Mouse (Mus musculus) ES-E14 (cell line): ENCODE measurements around the gene Cdc7. TPM values are rescaled to one million over a fixed set of nuclear protein-coding genes. Genes with fewer than 3 reads are reported as not detected.

Experiments used
- DNase-seq: peaks from one replicate; pipeline ENCODE4 v3.0.0-alpha.2; 2013; ENCODE audit warnings: low read depth, low spot score
- H3K27ac ChIP-seq: 2 replicates; pipeline ENCODE4 v1.5.1; 2012; ENCODE audit warnings: low read depth, mild to moderate bottlenecking, low read length, moderate library complexity, mixed read lengths; ENCODE audit not compliant: poor library complexity, insufficient read depth, severe bottlenecking
- H3K36me3 ChIP-seq: 2 replicates; pipeline ENCODE4 v1.6.1; 2012; ENCODE audit warnings: mild to moderate bottlenecking, low read length, moderate library complexity, mixed read lengths; ENCODE audit not compliant: control insufficient read depth, poor library complexity, insufficient read depth, severe bottlenecking
- H3K4me1 ChIP-seq, 2 experiments: fragments of 150-350 bp in 1 of 2; sonication (generic) in 1 of 2; 2 replicates each; pipeline ENCODE4 v1.6.1; 2012; ENCODE audit warnings: low read length in 2 of 2, mild to moderate bottlenecking in 1 of 2, mixed read lengths in 1 of 2; ENCODE audit not compliant: control insufficient read depth in 2 of 2, insufficient read depth in 2 of 2, poor library complexity in 1 of 2
- H3K4me3 ChIP-seq, 2 experiments: fragments of 150-350 bp in 1 of 2; sonication (generic) in 1 of 2; 2 replicates each; pipeline ENCODE4 v1.5.1; 2012; ENCODE audit warnings: low read length in 2 of 2, low read depth in 1 of 2, mild to moderate bottlenecking in 1 of 2, mixed read lengths in 1 of 2; ENCODE audit not compliant: insufficient read depth in 1 of 2, poor library complexity in 1 of 2, severe bottlenecking in 1 of 2
- H3K9ac ChIP-seq: 2 replicates; pipeline ENCODE4 v1.6.1; 2012; ENCODE audit warnings: low read depth, mild to moderate bottlenecking, low read length, mixed read lengths; ENCODE audit not compliant: poor library complexity, insufficient read depth, severe bottlenecking
- H3K9me3 ChIP-seq: fragments of 150-350 bp; sonication (generic); 2 replicates; pipeline ENCODE4 v1.6.1; 2012; ENCODE audit warnings: low read depth, mild to moderate bottlenecking, low read length; ENCODE audit not compliant: control insufficient read depth, insufficient read depth
- CHD2 ChIP-seq: IDR thresholded peaks from 2 replicates; pipeline ENCODE4 v1.6.1; 2014; ENCODE audit warnings: mild to moderate bottlenecking, low read depth, low read length, inconsistent platforms
- HCFC1 ChIP-seq: IDR thresholded peaks from 2 replicates; pipeline ENCODE4 v1.6.1; 2012; ENCODE audit warnings: low read length, inconsistent platforms, borderline replicate concordance; ENCODE audit not compliant: insufficient read depth
- MAFK ChIP-seq: IDR thresholded peaks from 2 replicates; pipeline ENCODE4 v1.6.1; 2014; ENCODE audit warnings: mild to moderate bottlenecking, low read depth, low read length, inconsistent platforms; ENCODE audit not compliant: insufficient read depth
- ZC3H11A ChIP-seq: IDR thresholded peaks from 2 replicates; pipeline ENCODE4 v1.6.1; 2012; ENCODE audit warnings: low read depth, mild to moderate bottlenecking, inconsistent platforms, low read length, borderline replicate concordance
- ZNF384 ChIP-seq: IDR thresholded peaks from 2 replicates; pipeline ENCODE4 v1.6.1; 2012; ENCODE audit warnings: low read depth, low read length, inconsistent platforms
- in situ Hi-C, 2 experiments: fragments of 600-800 bp; cut with MboI; formaldehyde crosslinking; loops; one replicate each; pipeline ENCODE4 v1.15.1; 2025; ENCODE audit warnings: low sequenced_read_pairs in 2 of 2, inconsistent platforms in 1 of 2; ENCODE audit not compliant: unreplicated experiment in 2 of 2
- total RNA-seq: library from RNA; depleted of rRNA; stranded (reverse); fragments of 300-350 nt; gene quantifications from 2 replicates; pipeline ENCODE4 v1.2.3, GENCODE M21; 2012

Gene Cdc7
- total RNA-seq, 1 experiment: 25.3 TPM

DNA sequence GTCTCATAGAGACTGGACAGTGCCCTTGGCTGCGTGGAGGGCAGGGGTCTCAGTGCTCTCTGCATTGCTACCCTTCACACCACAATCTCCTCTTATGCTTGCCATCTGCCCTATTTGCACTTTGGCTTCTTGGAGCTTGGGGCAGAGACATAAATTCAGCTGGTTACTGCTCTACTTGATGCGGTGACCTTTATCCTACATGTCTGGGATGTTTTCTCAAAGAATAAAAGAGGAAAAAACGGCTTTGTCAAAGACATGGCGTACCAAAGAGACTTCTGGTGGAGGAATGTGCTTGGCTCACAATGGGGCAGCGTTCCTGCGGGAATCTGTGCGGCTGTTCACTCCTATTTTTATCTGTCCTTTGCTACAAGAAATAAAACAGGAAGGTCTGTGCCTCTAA lies 56.2 kb downstream of the Cdc7 start:
- no peaks in the 10 kb centered on the region for H3K36me3 ChIP-seq
- H3K27ac ChIP-seq: no peak overlapping the region
- in situ Hi-C loops: loop anchor here in 1 of 2 experiments (25.0 kb wide), 1 partner anchor 292 kb away; no protein-coding TSS in a partner anchor
- H3K9ac ChIP-seq: no peak overlapping the region
- DNase-seq: no peak
- H3K4me3 ChIP-seq: no peak overlapping the region
- no peaks in the 10 kb centered on the region; a peak in 1 of 4 replicates for H3K4me1 ChIP-seq
- H3K9me3 ChIP-seq: no peaks in the 10 kb centered on the region
- TF ChIP-seq ZC3H11A (no peak), CHD2 (no peak), ZNF384 (no peak), HCFC1 (no peak), MAFK (no peak)

DNA sequence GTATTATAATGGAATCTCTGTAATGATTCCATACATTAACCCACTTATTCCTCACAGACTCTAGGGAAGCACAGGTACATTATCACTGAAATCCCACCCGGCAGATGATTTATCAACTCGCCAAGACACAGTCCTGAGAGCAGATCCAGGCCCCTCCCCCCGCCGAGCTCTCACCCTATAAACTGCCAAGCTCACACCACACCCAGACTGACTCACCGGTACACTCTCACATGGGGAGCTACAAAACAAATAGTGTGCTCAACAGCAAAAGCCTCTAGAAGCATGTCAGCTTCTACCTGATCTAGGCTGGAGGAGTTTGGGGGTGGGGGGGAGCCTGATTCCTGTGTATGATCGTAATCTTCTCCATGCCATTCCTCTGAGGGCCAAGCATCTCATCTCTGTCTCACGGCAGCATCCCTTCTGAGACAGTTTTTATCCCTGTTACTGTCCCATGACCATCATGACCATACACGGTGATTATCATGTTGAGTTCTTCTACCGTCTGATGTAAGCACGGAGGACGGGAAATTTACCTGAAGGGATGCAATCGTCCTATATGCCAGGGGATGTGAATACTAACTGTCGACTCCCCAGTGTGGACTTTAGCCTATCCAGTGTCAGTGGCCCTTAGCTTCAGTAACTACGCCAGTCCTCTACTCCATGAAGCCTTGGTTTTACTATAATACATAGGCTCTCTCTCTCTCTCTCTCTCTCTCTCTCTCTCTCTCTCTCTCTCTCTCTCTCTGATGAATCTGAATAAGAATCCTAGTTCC lies 57.4 kb downstream of the Cdc7 start:
- TF ChIP-seq ZNF384 (peak; percentile 42; the same call in 1 of the 2 replicates), ZC3H11A (no peak)
- no peak for DNase-seq
- Histone ChIP-seq H3K4me3 (no peak overlapping the region), H3K27ac (no peak overlapping the region), H3K4me1 (no peaks in the 10 kb centered on the region), H3K9me3 (no peaks in the 10 kb centered on the region), H3K36me3 (no peaks in the 10 kb centered on the region), H3K9ac (no peak overlapping the region)
- in situ Hi-C loops: loop anchor here in 1 of 2 experiments (25.0 kb wide), 1 partner anchor 291 kb away; no protein-coding TSS in a partner anchor

DNA sequence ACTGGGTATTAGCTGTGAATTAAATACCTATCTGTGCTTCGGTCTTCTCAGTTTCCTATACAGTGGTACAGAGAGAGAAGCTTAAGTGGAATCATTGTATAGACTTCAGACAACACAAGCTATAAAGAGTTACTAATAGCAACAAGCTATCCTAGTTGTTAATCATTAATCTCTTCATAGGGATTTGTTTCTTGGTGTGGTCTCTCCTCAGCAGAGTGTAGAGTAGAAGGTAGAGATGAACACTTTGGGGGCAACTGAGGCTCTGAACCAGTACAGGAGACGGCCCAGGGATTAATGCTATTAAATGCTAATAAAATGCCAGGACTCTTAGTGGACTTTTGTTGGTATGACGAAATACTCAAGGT lies 57.9 kb downstream of the Cdc7 start:
- TF ChIP-seq ZC3H11A (no peak), HCFC1 (no peak)
- no peak overlapping the region for H3K27ac ChIP-seq
- H3K4me1 ChIP-seq: no peaks in the 10 kb centered on the region
- no peak overlapping the region for H3K4me3 ChIP-seq
- in situ Hi-C loops: loop anchor here in 1 of 2 experiments (25.0 kb wide), 1 partner anchor 290 kb away; no protein-coding TSS in a partner anchor
- H3K9me3 ChIP-seq: no peaks in the 10 kb centered on the region
- H3K36me3 ChIP-seq: no peaks in the 10 kb centered on the region
- H3K9ac ChIP-seq: no peak overlapping the region
- no peak for DNase-seq

GRCm38 (mm10) chr5:107023951-107024350 lies 59.8 kb downstream of the Cdc7 start:
- no peaks in the 10 kb centered on the region for H3K9me3 ChIP-seq
- no peak overlapping the region for H3K27ac ChIP-seq
- H3K36me3 ChIP-seq: no peaks in the 10 kb centered on the region
- no peak overlapping the region for H3K9ac ChIP-seq
- DNase-seq: no peak
- H3K4me1 ChIP-seq: no peaks in the 10 kb centered on the region
- no peak overlapping the region for H3K4me3 ChIP-seq
- in situ Hi-C loops: loop anchor here in 1 of 2 experiments (25.0 kb wide), 1 partner anchor 288 kb away; no protein-coding TSS in a partner anchor
- TF ChIP-seq HCFC1 (no peak), MAFK (no peak)

- in situ Hi-C loops: no loop called here
- no peaks in the 10 kb centered on the region for H3K36me3 ChIP-seq
- no peak overlapping the region for H3K4me3 ChIP-seq
- no peak for DNase-seq
- H3K27ac ChIP-seq: no peak overlapping the region
- TF ChIP-seq ZC3H11A: no peak
- no peak overlapping the region for H3K9ac ChIP-seq
- H3K9me3 ChIP-seq: no peaks in the 10 kb centered on the region
- no peaks in the 10 kb centered on the region for H3K4me1 ChIP-seq
Observed at GRCm38 (mm10) chr5:107025371-107025770, 61.2 kb downstream of the Cdc7 start.
